Mouse (Mus musculus) cerebellum, adult 9-10 months (tissue): ENCODE measurements around the gene Tbc1d22a.
A peak's percentile ranks its signal among the peaks of the same experiment; 100 is the strongest.

Experiments
- DNase-seq: peaks from one replicate; pipeline ENCODE4 v3.0.0; 2022

Gene Tbc1d22a

DNA sequence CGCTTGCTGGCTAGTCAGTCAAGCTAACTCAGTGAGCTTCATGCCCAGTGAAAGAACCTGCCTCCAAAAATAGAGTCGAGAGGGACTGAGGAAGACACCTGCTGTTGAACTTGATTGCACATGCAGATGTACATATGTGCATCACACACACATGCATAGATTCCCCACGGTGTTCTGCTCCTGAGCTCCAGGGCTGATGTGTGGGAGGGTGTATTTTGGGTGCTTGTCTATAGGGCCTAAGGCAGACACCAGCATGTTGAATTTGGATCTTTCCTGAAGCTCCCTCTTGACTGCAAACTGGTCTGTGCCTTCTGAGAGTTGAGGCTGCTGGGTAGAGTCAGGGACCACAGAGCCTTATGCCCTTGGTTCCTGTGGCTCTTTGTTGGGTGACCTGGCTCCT lies 23.8 kb downstream of the Tbc1d22a start:
- peak; percentile 19 for DNase-seq

DNA sequence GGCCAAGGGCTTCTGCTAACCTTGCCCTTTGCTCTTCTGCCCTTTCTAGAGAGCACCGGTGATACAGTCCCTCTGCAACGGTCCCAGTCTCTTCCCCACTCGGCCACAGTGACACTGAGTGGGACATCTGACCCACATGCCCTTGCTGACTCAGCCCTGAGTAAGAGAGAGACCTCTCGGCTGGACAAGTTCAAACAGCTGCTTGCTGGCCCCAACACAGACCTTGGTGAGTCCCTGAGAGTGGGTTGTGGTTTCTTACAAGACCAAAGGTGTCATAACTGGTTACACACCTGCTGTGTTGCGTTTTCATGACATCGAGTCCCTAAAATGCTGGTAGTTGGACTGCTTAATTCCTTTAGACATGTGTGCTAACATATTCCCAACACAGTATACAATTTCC lies 24.8 kb downstream of the Tbc1d22a start:
- peak; percentile 13 for DNase-seq

DNA sequence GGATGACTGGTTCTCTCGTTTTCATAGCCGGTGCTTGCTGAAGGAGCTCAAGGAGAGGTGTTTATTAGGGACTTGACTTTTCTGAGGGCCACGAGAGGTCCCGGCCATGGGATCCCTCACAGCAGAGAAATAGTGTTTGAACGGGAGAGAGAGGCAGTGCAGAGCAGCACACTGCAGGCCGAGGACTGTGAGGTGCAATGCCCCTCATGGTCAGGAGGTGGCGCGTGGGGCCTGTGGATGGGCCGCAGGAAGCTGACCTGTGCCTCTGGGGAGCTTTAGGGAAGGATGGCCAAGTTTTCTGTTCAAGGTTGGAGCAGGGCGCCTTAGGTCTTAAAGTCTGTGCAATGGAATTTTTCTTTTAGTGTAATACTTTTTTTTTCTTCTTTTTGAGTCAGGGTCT lies 25.5 kb downstream of the Tbc1d22a start:
- peak; percentile 80 for DNase-seq

DNA sequence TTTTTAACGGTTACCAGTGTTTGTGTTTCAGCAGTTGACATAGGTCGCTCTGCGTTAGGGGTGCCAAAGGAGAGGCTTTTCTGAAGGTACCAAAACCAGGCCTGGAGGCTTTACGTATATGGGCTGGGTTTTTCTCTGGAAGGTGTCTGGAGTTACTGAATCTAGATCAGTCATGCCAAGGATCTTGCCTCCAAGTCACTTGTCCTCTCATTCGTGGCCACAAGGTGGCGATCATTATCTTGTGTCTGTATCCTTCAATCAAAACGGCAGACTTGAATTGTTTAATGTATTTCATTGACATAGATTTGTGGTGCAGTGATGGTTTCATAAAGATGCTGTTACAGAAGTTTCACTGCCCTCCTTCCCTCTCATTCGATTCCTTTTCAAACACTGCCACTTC lies 29.4 kb downstream of the Tbc1d22a start:
- peak; percentile 90 for DNase-seq

DNA sequence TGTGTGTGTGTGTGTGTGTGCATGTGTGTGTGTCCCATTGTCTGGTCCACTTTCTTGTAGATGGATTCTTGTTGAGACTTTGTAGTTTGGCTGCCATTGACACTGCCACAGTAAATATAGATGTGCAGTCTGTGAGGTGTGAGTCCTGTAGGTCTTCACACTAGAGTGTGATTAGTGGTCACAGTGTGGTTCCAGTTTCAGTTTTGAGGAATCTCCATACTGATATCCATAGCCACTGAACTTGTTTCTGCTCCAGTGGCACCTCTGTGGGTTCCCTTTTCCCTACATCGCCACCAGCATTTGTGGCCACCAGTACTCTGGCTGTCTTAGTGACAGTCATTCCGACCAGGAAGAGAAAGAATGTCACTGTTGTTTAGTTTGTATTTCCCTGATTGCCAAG lies 30.1 kb downstream of the Tbc1d22a start:
- DNase-seq: no peak

DNA sequence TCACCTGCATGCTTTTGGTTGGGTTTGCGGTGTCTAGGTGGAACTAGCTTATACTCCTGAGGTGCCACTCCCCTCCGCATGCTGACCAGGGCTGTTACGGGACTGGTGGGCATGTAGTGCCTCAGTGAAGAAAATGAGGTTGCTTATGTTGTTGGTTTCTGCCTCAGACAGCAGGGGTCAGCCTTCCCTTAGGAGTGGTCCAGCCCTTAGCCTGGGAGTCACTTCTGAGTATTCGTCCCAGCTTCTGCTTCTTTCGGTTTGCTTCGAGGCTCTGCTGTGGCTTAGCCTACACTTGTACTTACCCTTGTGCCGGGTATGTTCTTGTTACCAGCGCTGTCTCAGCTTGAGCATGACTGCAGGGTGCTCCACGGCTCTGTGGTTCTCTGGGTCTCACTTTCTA lies 36.0 kb downstream of the Tbc1d22a start:
- DNase-seq: peak; percentile 67

DNA sequence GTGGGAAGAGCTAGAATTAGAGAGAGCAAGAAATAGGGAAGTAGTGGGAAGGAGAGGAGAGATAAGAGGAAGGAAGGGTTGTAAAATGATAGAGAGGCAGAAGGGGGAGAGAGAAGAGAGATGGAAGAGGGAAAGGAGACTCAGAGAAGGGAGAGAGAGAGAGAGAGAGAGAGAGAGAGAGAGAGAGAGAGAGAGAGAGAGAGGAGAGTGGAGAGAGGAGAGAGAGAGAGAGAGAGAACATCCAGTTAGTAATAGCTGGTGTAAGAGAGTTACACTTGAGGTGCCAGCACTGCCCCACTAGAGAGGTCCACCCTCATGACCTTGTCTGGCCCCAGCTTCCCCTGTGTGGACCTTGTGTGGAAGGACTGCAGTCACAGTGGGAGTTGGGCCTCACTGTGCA lies 37.9 kb downstream of the Tbc1d22a start:
- no peak for DNase-seq

DNA sequence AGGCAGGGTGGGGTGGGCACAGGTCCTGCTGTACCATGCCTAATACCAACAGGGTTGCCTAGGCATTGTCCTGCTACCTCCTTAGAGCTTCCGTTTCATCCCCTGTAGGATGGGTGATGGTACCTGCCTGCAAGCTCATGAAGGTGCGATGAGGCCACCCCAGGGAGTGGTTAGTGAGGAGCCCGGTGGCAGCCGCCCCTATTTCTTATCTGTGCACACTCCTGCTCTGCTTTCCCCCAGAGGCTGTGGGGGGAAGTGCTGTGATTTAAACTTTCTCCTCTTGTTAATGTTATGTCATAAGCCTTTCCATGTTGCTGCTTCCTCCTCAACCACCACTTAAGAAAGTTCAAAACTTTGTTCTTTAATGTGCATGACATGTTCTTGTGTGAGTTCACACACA lies 38.4 kb downstream of the Tbc1d22a start:
- DNase-seq: no peak

DNA sequence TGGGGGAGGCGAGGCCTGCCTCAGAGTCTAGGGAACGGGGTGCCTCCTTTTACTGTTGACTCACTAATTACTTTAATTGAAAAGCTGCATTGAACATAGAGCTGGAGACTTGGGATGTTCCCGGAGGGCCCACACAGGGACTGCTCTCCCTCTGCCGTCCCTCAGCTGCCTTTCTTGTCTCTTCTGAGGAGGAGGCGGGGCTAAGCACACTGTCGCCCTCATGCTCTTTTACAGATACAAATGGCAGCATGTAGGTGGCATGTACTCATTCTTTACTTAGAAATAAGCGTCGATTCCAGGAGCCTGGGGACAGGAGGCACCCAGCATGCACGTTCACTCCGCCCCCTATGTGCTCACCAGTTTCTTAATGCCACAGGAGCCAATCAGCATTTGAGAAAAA lies 39.2 kb downstream of the Tbc1d22a start:
- DNase-seq: no peak

DNA sequence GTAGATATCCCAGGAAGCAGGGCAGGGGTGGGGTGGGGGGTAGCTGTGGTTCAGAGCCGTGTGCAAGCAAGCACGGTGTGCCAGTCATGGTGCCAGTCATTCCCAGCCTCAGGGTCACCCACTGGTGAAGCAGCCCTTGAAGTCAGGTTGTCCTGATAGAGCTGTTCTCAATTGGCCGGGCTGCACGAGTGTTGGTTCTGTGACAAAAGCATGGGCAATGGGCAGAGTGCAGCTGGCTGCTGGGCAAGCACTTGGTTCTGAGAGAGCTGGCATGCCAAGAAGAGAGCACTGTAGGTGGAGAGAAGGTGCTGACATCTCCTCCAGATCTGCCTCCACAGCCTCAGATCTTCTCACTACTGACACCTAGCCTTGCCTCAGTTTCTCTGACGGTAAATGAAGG lies 41.9 kb downstream of the Tbc1d22a start:
- DNase-seq: no peak

DNA sequence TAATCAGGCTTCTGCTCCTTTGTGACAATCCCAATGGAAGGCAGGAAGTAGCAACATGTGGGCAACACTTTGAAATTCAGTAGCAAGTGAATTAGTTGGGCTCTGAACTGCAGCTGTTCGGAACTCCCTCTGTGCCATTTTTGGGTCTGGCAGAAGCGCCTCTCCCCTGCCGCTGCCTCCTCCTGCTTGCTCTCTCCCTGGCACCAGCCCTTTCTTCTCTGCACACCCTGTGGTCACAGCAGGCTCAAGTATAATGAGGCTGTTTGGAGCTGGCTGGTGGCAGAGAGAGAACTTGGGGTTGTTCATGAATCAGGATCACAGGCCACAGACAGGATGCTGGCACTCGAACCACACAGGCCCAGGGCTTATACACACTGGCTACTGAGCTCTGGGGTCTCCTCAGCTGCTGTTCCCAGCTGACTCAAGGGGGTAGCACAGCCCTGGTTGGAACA lies 42.5 kb downstream of the Tbc1d22a start:
- no peak for DNase-seq

DNA sequence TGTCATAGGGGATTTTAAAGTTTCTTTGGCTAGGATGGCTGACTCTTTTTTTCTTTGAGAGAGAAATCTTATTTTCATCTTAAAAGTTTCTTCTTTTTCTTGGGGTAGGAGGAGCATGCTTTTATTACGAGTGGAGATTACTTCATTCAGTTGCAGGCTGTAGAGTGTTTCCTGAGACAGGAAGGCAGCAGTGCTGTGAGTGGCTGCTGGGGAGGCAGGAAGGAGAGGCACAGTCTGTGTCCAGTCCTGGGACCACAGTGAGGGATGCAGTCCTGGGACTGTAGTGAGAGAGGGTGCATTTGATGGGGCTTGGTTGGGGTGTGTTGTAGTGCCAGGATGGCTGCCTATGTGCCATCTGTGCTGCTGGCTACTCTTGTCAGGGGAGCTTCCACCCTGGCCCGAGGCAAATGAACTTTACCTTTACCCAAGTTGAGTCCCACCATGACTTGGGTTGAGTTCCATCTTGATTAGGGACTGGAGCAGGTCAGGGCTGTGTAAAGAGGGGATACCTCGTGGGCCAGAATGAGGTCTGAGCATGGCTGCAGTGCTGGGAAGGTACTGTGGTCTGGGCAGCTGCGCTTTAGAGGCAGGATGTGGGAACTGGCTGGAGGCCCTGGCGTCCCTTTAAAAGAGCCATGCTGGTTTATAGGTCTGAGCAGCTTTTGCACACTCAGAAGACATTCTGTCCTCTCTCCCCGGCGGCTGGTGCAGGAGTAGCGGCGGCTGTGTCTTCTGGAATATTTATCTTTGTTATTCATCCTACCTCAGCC lies 43.8 kb downstream of the Tbc1d22a start:
- no peak for DNase-seq

DNA sequence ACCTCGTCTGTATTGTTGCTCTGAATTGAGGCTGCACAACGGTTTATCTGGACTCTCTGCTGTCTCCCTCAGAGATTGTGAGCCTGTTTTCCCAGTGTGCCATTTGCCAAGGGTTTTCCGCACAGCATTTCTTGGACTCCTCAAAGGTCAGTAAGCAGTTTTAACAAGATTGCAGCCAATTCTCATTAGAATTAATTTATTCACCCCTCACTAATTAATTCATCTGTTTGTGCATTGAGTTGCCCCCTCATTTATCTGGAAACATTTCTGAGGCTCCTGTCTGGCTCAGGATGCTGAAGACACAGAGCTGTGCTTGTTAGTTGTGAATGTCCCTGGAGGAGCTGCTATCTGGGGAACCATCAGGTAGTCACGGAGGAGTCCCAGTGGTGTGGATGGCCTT lies 45.0 kb downstream of the Tbc1d22a start:
- no peak for DNase-seq

DNA sequence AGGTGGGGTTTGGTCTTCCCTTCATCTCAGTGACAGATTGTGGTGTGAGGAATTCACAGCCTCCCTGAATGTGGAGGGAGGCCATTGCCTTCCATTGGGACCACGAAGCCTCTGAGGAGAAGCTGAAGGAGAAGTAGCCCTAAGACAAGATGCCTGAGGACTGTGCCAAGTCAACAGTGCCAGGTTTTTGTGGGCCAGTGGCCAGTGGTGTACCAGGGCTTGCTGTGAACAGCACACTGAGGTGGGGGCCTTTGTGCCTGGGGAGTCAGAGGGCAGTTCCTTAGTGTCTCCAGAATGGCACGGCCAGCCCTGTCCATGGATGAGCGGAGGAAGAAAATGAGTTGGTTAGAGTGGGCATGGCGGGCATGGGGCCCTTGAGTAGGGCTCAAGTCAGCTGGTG lies 45.9 kb downstream of the Tbc1d22a start:
- peak; percentile 46 for DNase-seq

DNA sequence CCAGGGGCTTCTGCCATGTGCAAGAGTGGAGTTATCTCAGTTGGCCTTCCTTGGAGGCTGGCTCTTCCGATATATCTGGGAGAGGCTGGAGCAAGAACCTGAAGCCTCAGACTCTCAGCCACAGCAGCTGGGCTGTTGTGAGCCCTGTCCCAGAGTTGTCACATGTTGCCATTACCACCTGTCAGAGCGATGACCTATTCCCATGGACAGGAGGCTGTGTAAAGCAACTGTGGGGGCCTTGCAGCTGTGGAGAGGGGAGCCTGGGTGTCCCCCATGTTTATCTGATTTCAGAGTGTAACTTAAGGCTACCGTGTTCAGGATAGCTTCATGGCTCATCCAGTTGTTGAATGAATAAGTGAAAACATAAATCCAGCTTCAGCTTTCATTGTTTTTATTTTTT lies 50.1 kb downstream of the Tbc1d22a start:
- no peak for DNase-seq

DNA sequence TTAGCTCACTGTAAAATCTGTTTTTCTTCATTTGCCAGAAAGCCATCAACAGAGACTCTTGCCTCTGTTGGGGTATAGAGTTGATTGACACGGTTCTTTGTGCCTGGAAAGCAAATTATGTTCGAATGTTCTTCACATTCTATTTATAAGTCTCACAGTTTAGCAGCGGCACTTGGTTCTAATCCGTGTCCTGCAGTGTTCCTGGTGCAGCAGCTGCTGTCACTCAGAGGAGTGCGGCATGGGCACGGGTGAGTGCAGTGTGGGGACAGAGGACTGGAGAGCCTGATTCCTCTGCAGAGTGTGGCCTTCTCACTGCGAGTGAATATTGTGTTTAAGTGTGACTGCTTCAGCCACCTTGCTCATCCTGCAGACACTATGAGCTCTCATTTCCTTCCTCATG lies 50.5 kb downstream of the Tbc1d22a start:
- DNase-seq: no peak

DNA sequence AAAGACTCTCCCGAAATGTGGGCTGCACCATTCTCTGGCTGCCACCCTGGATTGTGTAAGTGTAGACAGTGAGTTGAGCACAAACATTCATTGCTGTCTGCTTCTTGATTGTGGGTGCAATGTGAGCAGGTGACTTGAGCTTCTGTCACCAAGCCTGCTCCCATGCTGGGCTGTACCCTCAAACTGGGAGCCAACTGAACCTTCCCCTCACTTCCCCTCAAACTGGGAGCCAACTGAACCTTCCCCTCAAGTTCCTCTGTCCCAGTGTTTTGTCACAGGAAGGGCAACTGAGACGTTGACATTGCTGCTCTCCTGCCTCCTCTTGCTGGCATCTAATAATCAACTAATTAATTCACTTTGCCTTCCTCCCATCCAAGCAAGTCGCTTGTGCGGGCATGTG lies 52.7 kb downstream of the Tbc1d22a start:
- no peak for DNase-seq

DNA sequence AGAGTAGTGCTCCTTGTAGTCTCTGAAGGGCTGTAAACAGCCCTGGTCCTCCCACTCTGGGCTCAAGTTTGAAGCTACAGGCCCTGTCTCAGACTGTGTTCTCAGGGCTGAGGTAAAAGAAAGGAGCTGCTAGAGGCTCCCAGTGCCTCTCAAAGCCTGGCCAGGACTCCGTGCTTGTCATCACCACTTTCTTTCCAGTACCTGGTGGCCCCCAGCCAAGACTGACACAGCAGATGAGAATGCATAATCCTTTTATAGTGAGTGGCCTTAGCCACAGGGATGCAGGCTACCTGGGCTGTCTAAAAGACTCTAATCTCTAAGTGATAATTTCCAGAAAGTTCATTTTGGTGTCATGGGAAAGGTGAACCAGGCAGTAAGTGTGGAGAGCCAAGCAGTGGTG lies 54.3 kb downstream of the Tbc1d22a start:
- peak; percentile 41 for DNase-seq

DNA sequence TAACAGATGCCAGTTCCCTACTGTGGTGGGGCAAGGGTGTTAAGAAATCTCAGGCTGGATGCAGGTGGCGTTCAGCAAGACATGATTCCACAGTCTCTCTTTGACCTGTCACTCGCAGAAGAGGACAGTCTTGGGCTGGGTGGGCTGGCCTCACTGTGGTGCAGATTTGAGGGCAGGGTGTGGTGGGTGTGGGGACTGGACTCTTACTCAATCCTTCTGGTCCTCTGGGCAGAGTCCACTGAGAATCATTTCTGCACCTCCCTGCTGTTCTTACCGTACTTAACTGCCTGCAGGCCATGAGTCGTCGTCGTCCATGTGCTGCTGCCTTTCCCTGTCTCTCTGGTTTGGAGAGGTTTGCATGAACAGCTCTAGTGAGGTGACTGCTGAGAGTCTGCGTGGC lies 61.5 kb downstream of the Tbc1d22a start:
- no peak for DNase-seq

DNA sequence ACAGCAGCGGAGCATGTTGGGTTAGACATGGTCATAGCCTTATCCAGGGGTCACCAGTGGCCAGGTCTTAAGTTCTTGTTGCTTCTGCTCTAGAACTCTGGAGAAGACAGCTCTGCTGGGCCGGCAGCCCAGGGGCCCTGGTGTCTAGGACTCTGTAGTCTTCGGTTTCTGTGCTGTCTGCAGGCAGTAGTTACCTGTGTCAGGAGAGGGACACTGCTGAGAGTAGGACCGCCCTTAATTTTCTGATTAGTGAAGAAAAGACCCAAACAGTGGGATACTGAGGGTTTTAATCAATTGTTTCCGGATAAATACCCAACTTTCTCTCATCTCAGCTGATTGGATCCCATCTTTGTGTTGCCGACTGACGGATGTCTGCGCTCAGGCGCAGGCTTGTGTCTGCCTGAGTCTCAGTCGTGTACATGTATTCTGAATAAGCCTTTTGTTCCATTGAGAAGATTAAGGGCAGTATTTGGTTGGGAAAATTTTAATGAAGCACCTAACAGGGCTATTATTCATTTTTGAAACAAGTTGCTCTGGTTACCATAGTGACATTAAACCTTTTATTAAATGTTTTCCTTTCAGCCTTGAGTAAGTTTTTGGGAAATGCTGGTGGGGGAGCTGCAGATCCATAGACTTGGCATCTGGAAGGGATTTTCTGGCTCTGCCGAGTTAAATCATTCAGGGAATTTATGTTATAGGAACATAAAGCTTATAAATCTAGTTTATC lies 62.4 kb downstream of the Tbc1d22a start:
- no peak for DNase-seq

DNA sequence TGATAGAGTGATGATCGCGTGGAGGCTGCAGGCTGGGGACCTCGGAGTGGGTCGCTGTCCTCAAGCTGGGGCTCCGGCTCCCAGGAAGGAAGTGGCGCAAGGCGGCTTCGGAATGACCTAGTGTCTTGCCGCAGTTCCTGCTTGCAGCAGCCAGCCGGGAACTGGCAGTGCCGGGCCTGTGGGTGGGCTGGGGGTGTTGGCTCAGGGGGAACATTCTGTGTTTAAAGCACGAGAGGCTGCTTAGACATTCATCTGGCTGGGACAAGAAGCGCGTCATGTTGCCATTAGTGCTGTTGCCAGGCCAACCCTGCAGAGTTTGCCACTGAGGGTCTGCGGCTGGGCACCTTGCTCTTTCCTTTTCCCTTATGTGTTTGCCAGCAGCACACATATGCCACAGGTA lies 63.2 kb downstream of the Tbc1d22a start:
- DNase-seq: no peak

DNA sequence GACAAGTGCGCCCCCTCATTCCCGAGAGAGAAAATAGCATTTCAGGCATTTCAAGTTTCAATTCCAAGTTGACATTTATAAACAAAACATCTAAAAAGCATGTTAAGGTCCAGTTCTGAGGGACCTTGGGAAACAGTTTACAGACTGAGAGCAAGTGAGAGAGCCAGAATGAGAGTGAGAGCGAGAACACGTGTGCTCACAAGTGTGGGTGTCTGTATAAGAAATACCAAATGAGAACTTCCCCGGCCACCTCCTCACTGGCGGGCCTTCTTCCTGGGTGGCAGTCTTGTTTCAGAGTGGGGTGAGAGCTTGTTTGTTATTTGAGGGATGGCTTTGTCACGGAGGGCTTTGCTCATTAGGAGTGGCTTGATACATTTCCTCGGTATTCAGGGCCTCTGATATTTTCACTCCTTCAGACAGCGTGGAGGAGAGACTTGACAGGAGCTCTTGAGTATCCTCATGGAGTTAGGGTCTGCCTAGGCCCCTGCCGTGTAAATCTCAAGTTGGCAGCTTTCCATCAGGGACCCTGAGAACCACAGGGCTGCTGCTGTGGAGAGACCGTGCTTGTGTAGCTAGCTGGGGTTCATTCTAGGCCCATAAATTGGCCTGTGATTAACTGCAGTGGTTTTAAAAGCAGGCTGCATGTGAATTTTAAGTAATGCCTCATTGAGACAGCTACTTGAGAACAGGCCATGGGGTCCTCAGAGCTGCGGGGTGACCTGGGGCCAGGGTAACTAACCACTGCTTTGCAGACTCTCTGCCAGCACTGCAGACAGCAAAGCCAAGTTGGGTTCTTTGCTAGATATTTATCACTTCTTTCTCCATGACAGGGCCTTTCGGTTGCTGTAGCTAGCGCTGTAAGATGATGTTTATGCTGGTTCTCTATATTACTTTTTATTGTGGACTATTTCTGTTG lies 65.1 kb downstream of the Tbc1d22a start:
- no peak for DNase-seq

DNA sequence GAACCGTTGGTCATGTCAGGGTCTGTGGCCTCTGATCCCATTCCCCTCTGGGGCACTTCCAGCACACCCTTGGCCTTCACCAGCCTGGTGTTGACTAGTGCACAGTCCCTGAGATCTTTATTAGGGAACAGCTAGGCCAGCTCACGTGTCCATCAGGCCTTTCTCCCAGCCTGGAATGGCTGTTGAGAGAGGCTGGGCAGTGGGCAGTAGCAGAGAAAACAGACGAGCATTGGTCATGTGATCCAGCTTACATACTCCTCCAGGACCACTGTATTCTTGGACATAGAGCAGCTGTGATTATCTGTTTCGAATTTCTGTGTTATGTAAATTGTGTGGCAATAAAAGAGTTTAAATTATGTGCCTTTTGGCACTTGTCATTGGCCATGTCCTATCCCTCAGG lies 65.9 kb downstream of the Tbc1d22a start:
- DNase-seq: no peak

DNA sequence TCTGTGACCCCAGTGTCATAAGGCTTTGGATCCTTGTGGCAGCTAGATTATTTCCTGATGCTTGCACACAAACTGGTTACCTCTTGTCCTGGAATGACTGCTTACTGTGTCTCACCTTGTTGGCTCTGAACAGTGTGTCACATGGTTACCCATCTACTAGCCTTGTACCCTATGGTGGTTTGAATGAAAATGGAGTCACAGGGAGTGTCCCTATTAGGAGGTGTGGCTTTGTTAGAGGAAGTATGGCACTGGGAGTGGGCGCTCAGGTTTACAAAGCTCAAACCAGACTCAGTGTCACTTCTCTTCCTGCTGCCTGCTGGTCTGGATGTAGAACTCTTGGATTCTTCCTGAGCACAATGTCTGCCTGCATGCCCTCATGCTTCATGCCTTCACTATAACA lies 69.0 kb downstream of the Tbc1d22a start:
- DNase-seq: no peak
